Mouse (Mus musculus): ENCODE results near the gene Klf13. TPM values are rescaled to one million over a fixed set of nuclear protein-coding genes. Genes with fewer than 3 reads are reported as not detected.

Klf13 gene
- polyA plus RNA-seq, 1 experiment from 2014 or later = 22.1 TPM

GRCm38 (mm10) chr7:63887602-63888123 lies 51.1 kb downstream of the Klf13 start:
- no peak overlapping the region for H3K4me2 ChIP-seq (ENCODE audit: low read length)
- no peak overlapping the region for H3K4me3 ChIP-seq (ENCODE audit: low read length)
- peaks cover 8% of the 10 kb centered on the region for H3K36me3 ChIP-seq (ENCODE audit: control insufficient read depth, insufficient read depth, low read length)
- H3K27me3 ChIP-seq (replicated peaks; ENCODE audit: control insufficient read depth, insufficient read depth, low read length) = no peaks in the 10 kb centered on the region
- 87% methylated on average over 10 of the region's 10 CpGs for WGBS
- ATAC-seq = no peak
- no peak overlapping the region for H3K9ac ChIP-seq (ENCODE audit: low read depth, low read length)
- H3K9me3 ChIP-seq (ENCODE audit: control insufficient read depth, low read length) = no peaks in the 10 kb centered on the region
- H3K4me1 ChIP-seq (ENCODE audit: control insufficient read depth, insufficient read depth, low read depth, low read length) = no peaks in the 10 kb centered on the region
- no peak overlapping the region for H3K27ac ChIP-seq (ENCODE audit: low read depth, low read length)

GRCm38 (mm10) chr7:63887034-63887551 lies 51.6 kb downstream of the Klf13 start:
- Histone ChIP-seq H3K27me3 (replicated peaks; ENCODE audit: control insufficient read depth, insufficient read depth, low read length) (no peaks in the 10 kb centered on the region), H3K9me3 (ENCODE audit: control insufficient read depth, low read length) (no peaks in the 10 kb centered on the region), H3K36me3 (ENCODE audit: control insufficient read depth, insufficient read depth, low read length) (peaks cover 8% of the 10 kb centered on the region), H3K27ac (ENCODE audit: low read depth, low read length) (no peak overlapping the region), H3K4me1 (ENCODE audit: control insufficient read depth, insufficient read depth, low read depth, low read length) (no peaks in the 10 kb centered on the region), H3K9ac (ENCODE audit: low read depth, low read length) (no peak overlapping the region), H3K4me2 (ENCODE audit: low read length) (no peak overlapping the region), H3K4me3 (ENCODE audit: low read length) (no peak overlapping the region)
- ATAC-seq = no peak
- 67% methylated on average over 8 of the region's 8 CpGs for WGBS

- Histone ChIP-seq H3K36me3 (ENCODE audit: control insufficient read depth, insufficient read depth, low read length) (peaks cover 4% of the 10 kb centered on the region), H3K4me1 (ENCODE audit: control insufficient read depth, insufficient read depth, low read depth, low read length) (no peaks in the 10 kb centered on the region), H3K4me3 (ENCODE audit: low read length) (no peak overlapping the region), H3K9ac (ENCODE audit: low read depth, low read length) (no peak overlapping the region), H3K9me3 (ENCODE audit: control insufficient read depth, low read length) (no peaks in the 10 kb centered on the region), H3K27ac (ENCODE audit: low read depth, low read length) (no peak overlapping the region), H3K4me2 (ENCODE audit: low read length) (no peak overlapping the region), H3K27me3 (replicated peaks; ENCODE audit: control insufficient read depth, insufficient read depth, low read length) (no peaks in the 10 kb centered on the region)
- ATAC-seq = no peak; the same call in 1 of the 2 replicates
- 90% methylated on average over 7 of the region's 7 CpGs for whole genome bisulfite sequencing
These were observed 53.7 kb downstream of the Klf13 start for GRCm38 (mm10) chr7:63885025-63885424.

GRCm38 (mm10) chr7:63882739-63883138 lies 56.0 kb downstream of the Klf13 start:
- Histone ChIP-seq H3K4me2 (ENCODE audit: low read length) (no peak overlapping the region), H3K9ac (ENCODE audit: low read depth, low read length) (no peak overlapping the region), H3K9me3 (ENCODE audit: control insufficient read depth, low read length) (no peaks in the 10 kb centered on the region), H3K4me3 (ENCODE audit: low read length) (no peak overlapping the region), H3K27ac (ENCODE audit: low read depth, low read length) (no peak overlapping the region), H3K36me3 (ENCODE audit: control insufficient read depth, insufficient read depth, low read length) (no peaks in the 10 kb centered on the region), H3K27me3 (replicated peaks; ENCODE audit: control insufficient read depth, insufficient read depth, low read length) (no peaks in the 10 kb centered on the region), H3K4me1 (ENCODE audit: control insufficient read depth, insufficient read depth, low read depth, low read length) (no peaks in the 10 kb centered on the region)
- WGBS = 86% methylated on average over 7 of the region's 7 CpGs
- 0 out of 2 replicates have a peak, but pooled peaks have one; percentile 19 for ATAC-seq

- Histone ChIP-seq H3K27me3 (replicated peaks; ENCODE audit: control insufficient read depth, insufficient read depth, low read length) (no peaks in the 10 kb centered on the region), H3K36me3 (ENCODE audit: control insufficient read depth, insufficient read depth, low read length) (no peaks in the 10 kb centered on the region), H3K4me3 (ENCODE audit: low read length) (no peak overlapping the region), H3K4me1 (ENCODE audit: control insufficient read depth, insufficient read depth, low read depth, low read length) (no peaks in the 10 kb centered on the region), H3K9me3 (ENCODE audit: control insufficient read depth, low read length) (no peaks in the 10 kb centered on the region), H3K9ac (ENCODE audit: low read depth, low read length) (no peak overlapping the region), H3K4me2 (ENCODE audit: low read length) (no peak overlapping the region), H3K27ac (ENCODE audit: low read depth, low read length) (no peak overlapping the region)
- WGBS = 82% methylated on average over 6 of the region's 6 CpGs
- peak; percentile 60 for ATAC-seq
These were observed 59.1 kb downstream of the Klf13 start for GRCm38 (mm10) chr7:63879583-63879982.

- ATAC-seq = no peak
- H3K27ac ChIP-seq (ENCODE audit: low read depth, low read length) = no peak overlapping the region
- no peak overlapping the region for H3K4me2 ChIP-seq (ENCODE audit: low read length)
These were observed 61.1 kb downstream of the Klf13 start for GRCm38 (mm10) chr7:63877610-63878009.

GRCm38 (mm10) chr7:63876640-63877039 lies 62.1 kb downstream of the Klf13 start:
- no peak overlapping the region for H3K4me2 ChIP-seq (ENCODE audit: low read length)
- 85% methylated on average over 2 of the region's 2 CpGs for WGBS

More at GRCm38 (mm10) chr7:63877610-63878009, 61.1 kb downstream of the Klf13 start:
- H3K9ac ChIP-seq (ENCODE audit: low read depth, low read length) = no peak overlapping the region
- WGBS = 31% methylated on average over 14 of the region's 14 CpGs
- H3K4me1 ChIP-seq (ENCODE audit: control insufficient read depth, insufficient read depth, low read depth, low read length) = no peaks in the 10 kb centered on the region
- no peaks in the 10 kb centered on the region for H3K9me3 ChIP-seq (ENCODE audit: control insufficient read depth, low read length)
- H3K27me3 ChIP-seq (replicated peaks; ENCODE audit: control insufficient read depth, insufficient read depth, low read length) = no peaks in the 10 kb centered on the region
- no peak overlapping the region for H3K4me3 ChIP-seq (ENCODE audit: low read length)
- no peaks in the 10 kb centered on the region for H3K36me3 ChIP-seq (ENCODE audit: control insufficient read depth, insufficient read depth, low read length)

GRCm38 (mm10) chr7:63875686-63876085 lies 63.0 kb downstream of the Klf13 start:
- no peak overlapping the region for H3K27ac ChIP-seq (ENCODE audit: low read depth, low read length)
- H3K4me1 ChIP-seq (ENCODE audit: control insufficient read depth, insufficient read depth, low read depth, low read length) = no peaks in the 10 kb centered on the region
- H3K9me3 ChIP-seq (ENCODE audit: control insufficient read depth, low read length) = no peaks in the 10 kb centered on the region
- H3K4me2 ChIP-seq (ENCODE audit: low read length) = no peak overlapping the region
- H3K27me3 ChIP-seq (replicated peaks; ENCODE audit: control insufficient read depth, insufficient read depth, low read length) = no peaks in the 10 kb centered on the region
- no peaks in the 10 kb centered on the region for H3K36me3 ChIP-seq (ENCODE audit: control insufficient read depth, insufficient read depth, low read length)
- ATAC-seq = no peak
- H3K4me3 ChIP-seq (ENCODE audit: low read length) = no peak overlapping the region
- no peak overlapping the region for H3K9ac ChIP-seq (ENCODE audit: low read depth, low read length)

More at GRCm38 (mm10) chr7:63876640-63877039, 62.1 kb downstream of the Klf13 start:
- Histone ChIP-seq H3K27ac (ENCODE audit: low read depth, low read length) (no peak overlapping the region), H3K4me1 (ENCODE audit: control insufficient read depth, insufficient read depth, low read depth, low read length) (no peaks in the 10 kb centered on the region), H3K4me3 (ENCODE audit: low read length) (no peak overlapping the region), H3K36me3 (ENCODE audit: control insufficient read depth, insufficient read depth, low read length) (no peaks in the 10 kb centered on the region), H3K9me3 (ENCODE audit: control insufficient read depth, low read length) (no peaks in the 10 kb centered on the region), H3K27me3 (replicated peaks; ENCODE audit: control insufficient read depth, insufficient read depth, low read length) (no peaks in the 10 kb centered on the region), H3K9ac (ENCODE audit: low read depth, low read length) (no peak overlapping the region)
- no peak for ATAC-seq

- ATAC-seq = no peak
These were observed 64.8 kb downstream of the Klf13 start for GRCm38 (mm10) chr7:63873880-63874279.

More at GRCm38 (mm10) chr7:63873880-63874279, 64.8 kb downstream of the Klf13 start:
- no peak overlapping the region for H3K4me3 ChIP-seq (ENCODE audit: low read length)
- H3K4me2 ChIP-seq (ENCODE audit: low read length) = no peak overlapping the region
- H3K9me3 ChIP-seq (ENCODE audit: control insufficient read depth, low read length) = no peaks in the 10 kb centered on the region
- H3K9ac ChIP-seq (ENCODE audit: low read depth, low read length) = no peak overlapping the region
- WGBS = 72% methylated on average over 12 of the region's 12 CpGs
- no peak overlapping the region for H3K27ac ChIP-seq (ENCODE audit: low read depth, low read length)
- H3K36me3 ChIP-seq (ENCODE audit: control insufficient read depth, insufficient read depth, low read length) = no peaks in the 10 kb centered on the region
- H3K4me1 ChIP-seq (ENCODE audit: control insufficient read depth, insufficient read depth, low read depth, low read length) = no peaks in the 10 kb centered on the region
- H3K27me3 ChIP-seq (replicated peaks; ENCODE audit: control insufficient read depth, insufficient read depth, low read length) = no peaks in the 10 kb centered on the region
